Mouse (Mus musculus) liver, postnatal 0 days (tissue): ENCODE measurements at regions not wholly inside any gene's neighbourhood (a gene's known extent, or its start where the extent isn't known, plus 50 kb on each side); places are given as distances from the start of the nearest gene placed in this dataset.

Experiments used
- ATAC-seq: fragments of 200-750 bp; cut with Nextera tagmentation; 2 replicates; pipeline ENCODE4 v1.8.0; 2017; ENCODE audit warnings: mild to moderate bottlenecking, moderate library complexity
- DNase-seq: peaks from one replicate; pipeline ENCODE4 v3.0.0-alpha.2; 2016
- H3K27ac ChIP-seq: fragments of 300-500 bp; sonication (generic); 2 replicates; pipeline ENCODE4 v1.5.1; 2014; ENCODE audit warnings: antibody characterized with exemption, moderate library complexity, mild to moderate bottlenecking, low read depth
- H3K27me3 ChIP-seq: fragments of 300-500 bp; sonication (generic); 2 replicates; pipeline ENCODE4 v1.6.1; 2014; ENCODE audit warnings: low read length, control low read depth, mixed read lengths; ENCODE audit not compliant: insufficient read depth
- H3K36me3 ChIP-seq: fragments of 300-500 bp; sonication (generic); replicated peaks from 2 replicates; pipeline ENCODE4 v1.6.1; 2014; ENCODE audit warnings: mild to moderate bottlenecking, control low read depth, low read length, moderate library complexity, mixed read lengths; ENCODE audit not compliant: insufficient read depth
- H3K4me1 ChIP-seq: fragments of 300-500 bp; sonication (generic); 2 replicates; pipeline ENCODE4 v1.6.1; 2014; ENCODE audit warnings: antibody characterized with exemption, mild to moderate bottlenecking, control low read depth; ENCODE audit not compliant: insufficient read depth
- H3K4me2 ChIP-seq: fragments of 300-500 bp; sonication (generic); 2 replicates; pipeline ENCODE4 v1.6.1; 2014; ENCODE audit warnings: low read depth, mild to moderate bottlenecking, low read length, moderate library complexity, mixed read lengths
- H3K4me3 ChIP-seq: fragments of 300-500 bp; sonication (generic); 2 replicates; pipeline ENCODE4 v1.5.1; 2014; ENCODE audit warnings: low read depth, low read length
- H3K9ac ChIP-seq: fragments of 300-500 bp; sonication (generic); replicated peaks from 2 replicates; pipeline ENCODE4 v1.6.1; 2014; ENCODE audit warnings: mild to moderate bottlenecking, moderate library complexity
- H3K9me3 ChIP-seq: fragments of 300-500 bp; sonication (generic); 2 replicates; pipeline ENCODE4 v1.6.1; 2016; ENCODE audit warnings: mild to moderate bottlenecking, control low read depth, low read length, mixed read lengths
- CTCF ChIP-seq: sonication (generic); IDR thresholded peaks from 2 replicates; pipeline ENCODE4 v1.5.1; 2016; ENCODE audit warnings: antibody characterized with exemption, low read depth
- EP300 ChIP-seq: IDR thresholded peaks from 2 replicates; pipeline ENCODE4 v1.6.1; 2016; ENCODE audit warnings: antibody characterized with exemption, low read depth, mild to moderate bottlenecking
- WGBS: fragments of 180-500 bp; shearing (Covaris S2); extraction: QIAGEN DNeasy Blood & Tissue Kit; methylation state at CpG from one replicate; pipeline ENCODE4 v1.1.7; 2014; ENCODE audit not compliant: insufficient replicate concordance; 5-methylcytosine and 5-hydroxymethylcytosine counted together

- H3K36me3 ChIP-seq, result no peaks in the 10 kb centered on the region
- H3K9ac ChIP-seq, result no peak overlapping the region
- H3K4me1 ChIP-seq, result no peaks in the 10 kb centered on the region
- ATAC-seq, result no peak
- 91% methylated on average over 1 of the region's 1 CpGs for WGBS
- no peak overlapping the region for H3K4me3 ChIP-seq
- H3K27me3 ChIP-seq, result no peaks in the 10 kb centered on the region
- no peak overlapping the region for H3K4me2 ChIP-seq
- no peak for DNase-seq
- no peak overlapping the region for H3K27ac ChIP-seq
- H3K9me3 ChIP-seq, result no peaks in the 10 kb centered on the region
- TF ChIP-seq EP300 (no peak), CTCF (no peak)
Observed at GRCm38 (mm10) chr3:53792541-53792940, 52.3 kb upstream of the Gm10985 start.

- Histone ChIP-seq H3K4me1 (no peaks in the 10 kb centered on the region), H3K9me3 (no peaks in the 10 kb centered on the region), H3K4me2 (no peak overlapping the region), H3K4me3 (no peak overlapping the region), H3K9ac (no peak overlapping the region), H3K27me3 (no peaks in the 10 kb centered on the region), H3K27ac (no peak overlapping the region), H3K36me3 (no peaks in the 10 kb centered on the region)
- ATAC-seq (no peak), DNase-seq (no peak)
- TF ChIP-seq CTCF, result no peak
- no peak for TF ChIP-seq EP300
Observed at GRCm38 (mm10) chr3:53789706-53790105, 55.2 kb upstream of the Gm10985 start.

GRCm38 (mm10) chr3:53785201-53785600 is 59.7 kb upstream of the Gm10985 start:
- ATAC-seq, result no peak
- H3K27me3 ChIP-seq, result no peaks in the 10 kb centered on the region

GRCm38 (mm10) chr3:53776668-53777067 is 68.2 kb upstream of the Gm10985 start:
- WGBS, result 88% methylated on average over 5 of the region's 5 CpGs
- ATAC-seq (no peak), DNase-seq (no peak)
- Histone ChIP-seq H3K36me3 (no peaks in the 10 kb centered on the region), H3K4me3 (no peak overlapping the region), H3K4me2 (no peak overlapping the region), H3K27ac (no peak overlapping the region), H3K4me1 (no peaks in the 10 kb centered on the region), H3K9ac (no peak overlapping the region), H3K27me3 (no peaks in the 10 kb centered on the region), H3K9me3 (no peaks in the 10 kb centered on the region)
- TF ChIP-seq EP300, result no peak
- TF ChIP-seq CTCF, result no peak

More at GRCm38 (mm10) chr3:53785201-53785600, 59.7 kb upstream of the Gm10985 start:
- WGBS, result 52% methylated on average over 3 of the region's 3 CpGs
- TF ChIP-seq CTCF, result no peak
- no peak for TF ChIP-seq EP300
- H3K4me3 ChIP-seq, result no peak overlapping the region
- H3K9me3 ChIP-seq, result no peaks in the 10 kb centered on the region
- H3K4me2 ChIP-seq, result no peak overlapping the region
- H3K4me1 ChIP-seq, result no peaks in the 10 kb centered on the region
- H3K27ac ChIP-seq, result no peak overlapping the region
- no peaks in the 10 kb centered on the region for H3K36me3 ChIP-seq
- H3K9ac ChIP-seq, result no peak overlapping the region
- no peak for DNase-seq

- ATAC-seq, result no peak
Observed at GRCm38 (mm10) chr3:53767601-53768000, 77.3 kb upstream of the Gm10985 start.

GRCm38 (mm10) chr3:53763981-53764380 is 80.9 kb upstream of the Gm10985 start:
- Histone ChIP-seq H3K4me1 (no peaks in the 10 kb centered on the region), H3K27me3 (no peaks in the 10 kb centered on the region), H3K27ac (no peak overlapping the region), H3K4me3 (no peak overlapping the region), H3K4me2 (no peak overlapping the region), H3K9me3 (no peaks in the 10 kb centered on the region), H3K9ac (no peak overlapping the region), H3K36me3 (no peaks in the 10 kb centered on the region)
- no peak for TF ChIP-seq CTCF
- TF ChIP-seq EP300, result no peak
- DNase-seq, result no peak
- ATAC-seq, result no peak
- 68% methylated on average over 2 of the region's 2 CpGs for WGBS

More at GRCm38 (mm10) chr3:53767601-53768000, 77.3 kb upstream of the Gm10985 start:
- no peaks in the 10 kb centered on the region for H3K27me3 ChIP-seq
- no peak overlapping the region for H3K9ac ChIP-seq
- H3K4me1 ChIP-seq, result no peaks in the 10 kb centered on the region
- DNase-seq, result no peak
- H3K4me2 ChIP-seq, result no peak overlapping the region
- no peaks in the 10 kb centered on the region for H3K36me3 ChIP-seq
- H3K27ac ChIP-seq, result no peak overlapping the region
- TF ChIP-seq EP300 (no peak), CTCF (no peak)
- no peak overlapping the region for H3K4me3 ChIP-seq
- no peaks in the 10 kb centered on the region for H3K9me3 ChIP-seq

- H3K9me3 ChIP-seq, result no peaks in the 10 kb centered on the region
- H3K4me2 ChIP-seq, result no peak overlapping the region
- no peaks in the 10 kb centered on the region for H3K36me3 ChIP-seq
- 50% methylated on average over 11 of the region's 11 CpGs for WGBS
- DNase-seq (no peak), ATAC-seq (no peak)
- no peaks in the 10 kb centered on the region for H3K27me3 ChIP-seq
- no peak overlapping the region for H3K9ac ChIP-seq
- H3K27ac ChIP-seq, result no peak overlapping the region
- H3K4me1 ChIP-seq, result no peaks in the 10 kb centered on the region
- no peak for TF ChIP-seq EP300
- TF ChIP-seq CTCF, result no peak
- H3K4me3 ChIP-seq, result no peak overlapping the region
Observed at GRCm38 (mm10) chr3:53761514-53762075, 83.3 kb upstream of the Gm10985 start.
